Mouse (Mus musculus): ENCODE data around the gene Atp6ap1l.
"Not testable (repeated sequence)": the region's sequence is repeated elsewhere in the genome, so short reads cannot be mapped to it uniquely, and the experiment has no call there.

Atp6ap1l gene

GRCm38 (mm10) chr13:90905176-90905575, at the start of gene Atp6ap1l:
TSS of gene Atp6ap1l (minus strand) at chr13:90905355.
- no peak for DNase-seq

- DNase-seq, result no peak
Measured at GRCm38 (mm10) chr13:90939600-90939999, 34.4 kb upstream of the Atp6ap1l start.

- DNase-seq, result no peak
Measured at GRCm38 (mm10) chr13:90939192-90939591, 34.0 kb upstream of the Atp6ap1l start.

- DNase-seq, result no peak
Measured at GRCm38 (mm10) chr13:90935852-90936251, 30.7 kb upstream of the Atp6ap1l start.

GRCm38 (mm10) chr13:90933256-90933655, 28.1 kb upstream of the Atp6ap1l start:
- peak; percentile 10 for DNase-seq

GRCm38 (mm10) chr13:90929847-90930246, 24.7 kb upstream of the Atp6ap1l start:
- peak; percentile 90 for DNase-seq

- DNase-seq, result not testable (repeated sequence)
Measured at GRCm38 (mm10) chr13:90928266-90928665, 23.1 kb upstream of the Atp6ap1l start.

- no peak for DNase-seq
Measured at GRCm38 (mm10) chr13:90926938-90927633, 21.9 kb upstream of the Atp6ap1l start.

- no peak for DNase-seq
Measured at GRCm38 (mm10) chr13:90926125-90926765, 21.1 kb upstream of the Atp6ap1l start.

GRCm38 (mm10) chr13:90925191-90925590, 20.0 kb upstream of the Atp6ap1l start:
- DNase-seq, result no peak

- no peak for DNase-seq
Measured at GRCm38 (mm10) chr13:90924072-90924471, 18.9 kb upstream of the Atp6ap1l start.

GRCm38 (mm10) chr13:90923617-90924016, 18.5 kb upstream of the Atp6ap1l start:
- not testable (repeated sequence) for DNase-seq

- DNase-seq, result peak; percentile 93
Measured at GRCm38 (mm10) chr13:90922751-90923612, 17.8 kb upstream of the Atp6ap1l start, which contains the start of gene Rps23. TSS of gene Rps23 (plus strand) at chr13:90922958.

- DNase-seq, result no peak
Measured at GRCm38 (mm10) chr13:90914721-90915120, 9.6 kb upstream of the Atp6ap1l start.

GRCm38 (mm10) chr13:90913675-90914192, 8.6 kb upstream of the Atp6ap1l start:
- DNase-seq, result no peak

- DNase-seq, result no peak
Measured at GRCm38 (mm10) chr13:90912760-90913674, 7.9 kb upstream of the Atp6ap1l start.

- DNase-seq, result no peak
Measured at GRCm38 (mm10) chr13:90907376-90907775, 2.2 kb upstream of the Atp6ap1l start.

- no peak for DNase-seq
Measured at GRCm38 (mm10) chr13:90896821-90897220, 8.3 kb downstream of the Atp6ap1l start.

- no peak for DNase-seq
Measured at GRCm38 (mm10) chr13:90896098-90896497, 9.1 kb downstream of the Atp6ap1l start.

- no peak for DNase-seq
Measured at GRCm38 (mm10) chr13:90894819-90895218, 10.3 kb downstream of the Atp6ap1l start.

GRCm38 (mm10) chr13:90890111-90890510, 15.0 kb downstream of the Atp6ap1l start:
- DNase-seq, result no peak

GRCm38 (mm10) chr13:90886568-90886983, 18.6 kb downstream of the Atp6ap1l start:
- DNase-seq, result peak; percentile 80
